Mouse (Mus musculus) erythroblast, embryonic 14.5 days (primary cell): Measurements from ENCODE around the gene Lrrc4c.

Source experiments
- GATA1 ChIP-seq: IDR thresholded peaks from 2 replicates; pipeline ENCODE4 v1.6.1; 2012; ENCODE audit warnings: low read length, inconsistent platforms, mixed read lengths
- TAL1 ChIP-seq: IDR thresholded peaks from 3 replicates; pipeline ENCODE4 v1.6.1; 2012; ENCODE audit warnings: low read length, inconsistent platforms, mixed read lengths

- TF ChIP-seq GATA1 = no peak
- no peak for TF ChIP-seq TAL1
Observed at GRCm38 (mm10) chr2:97103398-97104162, 785.6 kb downstream of the Lrrc4c start.
